In genomic region chr6:101484526-101485287, GRCm38 (mm10) we compare ENCODE assay signal across 10 mouse cellular contexts.
DNase-seq lines count a peak whose midpoint lies in the region; ATAC-seq and TF ChIP-seq lines count a peak whose summit lies in the region.
"Had no signal": no experiment of that assay in that cellular context is flagged by ENCODE, and none has a peak within 500 bp of the region (broad histone marks: within the 10 kb centered on the region; RNA-seq: fewer than 3 reads in every experiment).

No protein-coding gene starts in this region.

- H3K4me1 ChIP-seq in lung, embryonic 14.5 days (ENCODE audit: insufficient read depth) = peaks cover 8% of the 10 kb centered on the region; the same call in 1 of the 2 replicates
- peaks cover 12% of the 10 kb centered on the region for H3K4me1 ChIP-seq in cortical plate, adult 2 months (ENCODE audit: control insufficient read depth, insufficient read depth, low read length)
- peaks cover 39% of the 10 kb centered on the region for H3K4me1 ChIP-seq in limb, embryonic 14.5 days (ENCODE audit: control insufficient read depth, insufficient read depth, low read length)
- 0 out of 2 replicates have a peak, but pooled peaks cover 6% of the 10 kb centered on the region for H3K4me1 ChIP-seq in hindbrain, postnatal 0 days (ENCODE audit: insufficient read depth, low read length)
- H3K4me1 ChIP-seq: neural tube, embryonic 12.5 days had no signal

- H3K27me3 ChIP-seq in lung, embryonic 14.5 days (ENCODE audit: insufficient read depth, low read length) = no peaks in the 10 kb centered on the region
- H3K27me3 ChIP-seq in limb, embryonic 14.5 days (ENCODE audit: control insufficient read depth, insufficient read depth, low read length) = no peaks in the 10 kb centered on the region
- no peaks in the 10 kb centered on the region for H3K27me3 ChIP-seq in hindbrain, postnatal 0 days (ENCODE audit: insufficient read depth, low read length)
- H3K27me3 ChIP-seq: neural tube, embryonic 12.5 days had no signal

- no peak for TF ChIP-seq POLR2A in cortical plate, adult 2 months (IDR thresholded peaks at IDR 0.05; ENCODE audit: extremely low read depth, insufficient read depth, low read length)
- no peak for TF ChIP-seq POLR2A in limb, embryonic 14.5 days (IDR thresholded peaks at IDR 0.05; ENCODE audit: borderline replicate concordance, extremely low read depth, insufficient read depth, insufficient read length)

- WGBS in lung, embryonic 14.5 days = 19% methylated on average over 12 of the region's 12 CpGs
- 25% methylated on average over 12 of the region's 12 CpGs for WGBS in limb, embryonic 14.5 days
- WGBS in hindbrain, postnatal 0 days = 69% methylated on average over 11 of the region's 12 CpGs

- H3K4me3 ChIP-seq in gastrocnemius, adult 2 months = no peak overlapping the region
- H3K4me3 ChIP-seq in lung, embryonic 14.5 days (ENCODE audit: low read depth, low read length) = no peak overlapping the region
- H3K4me3 ChIP-seq in cortical plate, adult 2 months (ENCODE audit: insufficient read depth, low read length) = no peak overlapping the region
- no peak overlapping the region for H3K4me3 ChIP-seq in limb, embryonic 14.5 days (replicated peaks; ENCODE audit: low read length)
- no peak overlapping the region for H3K4me3 ChIP-seq in hindbrain, postnatal 0 days (ENCODE audit: low read length)
- H3K4me3 ChIP-seq: neural tube, embryonic 12.5 days had no signal

- TF ChIP-seq CTCF in gastrocnemius, adult 2 months (IDR thresholded peaks at IDR 0.05) = no peak
- TF ChIP-seq CTCF in lung, embryonic 14.5 days (IDR thresholded peaks at IDR 0.05; ENCODE audit: low read depth) = no peak
- TF ChIP-seq CTCF in cortical plate, adult 2 months (IDR thresholded peaks at IDR 0.05; ENCODE audit: extremely low read depth, insufficient read depth, low read length) = no peak
- TF ChIP-seq CTCF in hindbrain, postnatal 0 days (IDR thresholded peaks at IDR 0.05; ENCODE audit: low read depth) = no peak

- H3K27ac ChIP-seq in gastrocnemius, adult 2 months = no peak overlapping the region
- H3K27ac ChIP-seq in lung, embryonic 14.5 days (ENCODE audit: low read depth) = peak overlapping the region; percentile 55; the same call in 1 of the 2 replicates
- H3K27ac ChIP-seq in cortical plate, adult 2 months (ENCODE audit: insufficient read depth, low read length) = peak overlapping the region; percentile 81; the same call in 1 of the 2 replicates
- 0 out of 2 replicates have a peak overlapping the region, but pooled peaks have one; percentile 26 for H3K27ac ChIP-seq in limb, embryonic 14.5 days (replicated peaks; ENCODE audit: low read depth, low read length)
- H3K27ac ChIP-seq in hindbrain, postnatal 0 days = no peak overlapping the region
- H3K27ac ChIP-seq: neural tube, embryonic 12.5 days had no signal

- peak; percentile 81 for ATAC-seq in lung, embryonic 14.5 days (ENCODE audit: insufficient read depth)
- peak; percentile 90 for ATAC-seq in limb, embryonic 14.5 days (ENCODE audit: low FRiP score, low read depth)
- ATAC-seq in hindbrain, postnatal 0 days = no peak

- intact Hi-C loops in gastrocnemius, adult 2 months (cut with DNase I) = no loop called here

- no peaks in the 10 kb centered on the region for H3K36me3 ChIP-seq in lung, embryonic 14.5 days (ENCODE audit: insufficient read depth)
- H3K36me3 ChIP-seq in limb, embryonic 14.5 days (ENCODE audit: control insufficient read depth, insufficient read depth, low read length) = no peaks in the 10 kb centered on the region
- H3K36me3 ChIP-seq in hindbrain, postnatal 0 days (ENCODE audit: insufficient read depth, low read length) = no peaks in the 10 kb centered on the region
- H3K36me3 ChIP-seq: neural tube, embryonic 12.5 days had no signal

- H3K9me3 ChIP-seq in lung, embryonic 14.5 days (ENCODE audit: low read depth, low read length) = no peaks in the 10 kb centered on the region
- no peaks in the 10 kb centered on the region for H3K9me3 ChIP-seq in limb, embryonic 14.5 days (ENCODE audit: control insufficient read depth, low read length)
- H3K9me3 ChIP-seq in hindbrain, postnatal 0 days (ENCODE audit: low read length) = no peaks in the 10 kb centered on the region
- H3K9me3 ChIP-seq: neural tube, embryonic 12.5 days had no signal

- H3K4me2 ChIP-seq in lung, embryonic 14.5 days = no peak overlapping the region
- H3K4me2 ChIP-seq in limb, embryonic 14.5 days (replicated peaks; ENCODE audit: low read depth, low read length, severe bottlenecking) = no peak overlapping the region
- H3K4me2 ChIP-seq in hindbrain, postnatal 0 days (ENCODE audit: low read depth, low read length) = no peak overlapping the region
- H3K4me2 ChIP-seq: neural tube, embryonic 12.5 days had no signal

- H3K9ac ChIP-seq in lung, embryonic 14.5 days = no peak overlapping the region
- H3K9ac ChIP-seq in limb, embryonic 14.5 days (ENCODE audit: low read depth, low read length, severe bottlenecking) = no peak overlapping the region
- no peak overlapping the region for H3K9ac ChIP-seq in hindbrain, postnatal 0 days (replicated peaks; ENCODE audit: low read length)
- H3K9ac ChIP-seq: neural tube, embryonic 12.5 days had no signal

- DNase-seq in gastrocnemius, adult 2 months = peak; percentile 23
- DNase-seq in gastrocnemius, postnatal 10 days = no peak
- peak; percentile 84 for DNase-seq in lung, embryonic 14.5 days
- no peak for DNase-seq in lung, postnatal 10 days
- DNase-seq in limb, embryonic 14.5 days (ENCODE audit: low spot score) = peak; percentile 74
- no peak for DNase-seq in cerebellum, postnatal 25 days
- DNase-seq in hindbrain, postnatal 0 days (ENCODE audit: low spot score) = no peak
- DNase-seq: gastrocnemius, postnatal 36 days had no signal

Comparison
In these comparisons a context has a peak if more than half of its experiments do, and no peak if none do; other contexts are left out.
1. DNase-seq: peak in gastrocnemius, adult 2 months (single experiment), lung, embryonic 14.5 days (single experiment) and limb, embryonic 14.5 days (single experiment); none in gastrocnemius, postnatal 10 days (single experiment), lung, postnatal 10 days (single experiment), cerebellum, postnatal 25 days (0 of 2) and hindbrain, postnatal 0 days (single experiment).
2. H3K27ac ChIP-seq: peak in lung, embryonic 14.5 days (single experiment), cortical plate, adult 2 months (single experiment) and limb, embryonic 14.5 days (single experiment); none in gastrocnemius, adult 2 months (single experiment) and hindbrain, postnatal 0 days (single experiment).